Mouse (Mus musculus): ENCODE measurements around the gene Srprb. TPM values are rescaled to one million over a fixed set of nuclear protein-coding genes. Genes with fewer than 3 reads are reported as not detected.
A peak's percentile ranks its signal among the peaks of the same experiment; 100 is the strongest.
"Not testable (repeated sequence)": the region's sequence is repeated elsewhere in the genome, so short reads cannot be mapped to it uniquely, and the experiment has no call there.

Srprb gene
- polyA plus RNA-seq, 1 experiment from 2014 or later: 63.8 TPM

DNA sequence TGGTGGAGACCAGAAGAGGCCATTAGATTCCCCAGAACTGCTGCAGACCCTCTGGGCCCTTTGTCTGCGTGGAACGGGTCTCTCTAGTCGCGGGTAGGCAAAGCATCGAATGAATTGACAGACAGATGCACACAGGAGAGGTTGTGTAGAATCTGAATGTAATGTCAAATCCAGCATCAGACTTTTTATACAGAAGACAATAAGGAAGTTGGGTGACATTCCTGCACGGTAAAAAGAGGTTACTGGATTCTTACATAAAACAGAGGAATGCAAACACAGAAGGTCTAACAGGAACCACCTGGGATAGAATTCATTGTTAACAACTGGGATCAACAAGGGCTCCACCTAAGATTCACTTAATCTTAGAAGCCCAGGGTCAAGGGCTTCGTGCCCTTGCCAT is 46.8 kb downstream of the Srprb start:
- H3K36me3 ChIP-seq (ENCODE audit: control insufficient read depth, insufficient read depth, low read length); H3K27ac ChIP-seq (ENCODE audit: low read depth, low read length); H3K4me2 ChIP-seq (ENCODE audit: low read length); H3K9ac ChIP-seq (ENCODE audit: low read depth, low read length); ATAC-seq; H3K4me3 ChIP-seq (ENCODE audit: low read length); H3K9me3 ChIP-seq (ENCODE audit: control insufficient read depth, low read length); H3K27me3 ChIP-seq (replicated peaks; ENCODE audit: control insufficient read depth, insufficient read depth, low read length); H3K4me1 ChIP-seq (ENCODE audit: control insufficient read depth, insufficient read depth, low read depth, low read length): not testable (repeated sequence)
- WGBS: 80% methylated on average over 7 of the region's 7 CpGs

DNA sequence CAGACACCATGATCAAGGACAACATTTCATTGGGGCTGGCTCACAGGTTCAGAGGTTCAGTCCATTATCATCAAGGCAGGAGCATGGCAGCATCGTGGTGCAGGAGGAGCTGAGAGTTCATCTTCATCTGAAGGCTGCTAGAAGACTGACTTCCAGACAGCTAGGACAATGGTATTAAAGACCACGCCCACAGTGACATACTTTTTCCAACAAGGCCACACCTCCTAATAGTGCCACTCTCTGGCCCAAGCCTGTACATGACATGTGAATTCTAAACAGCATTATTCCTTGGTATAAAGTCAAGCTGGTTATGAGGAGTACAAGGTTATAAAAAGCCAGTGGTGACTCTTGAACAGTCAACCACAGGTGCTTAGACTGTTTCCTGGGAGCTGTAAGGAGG is 47.4 kb downstream of the Srprb start:
- Histone ChIP-seq H3K9me3 (ENCODE audit: control insufficient read depth, low read length) (no peaks in the 10 kb centered on the region), H3K9ac (ENCODE audit: low read depth, low read length) (no peak overlapping the region), H3K4me1 (ENCODE audit: control insufficient read depth, insufficient read depth, low read depth, low read length) (peaks cover 6% of the 10 kb centered on the region), H3K27ac (ENCODE audit: low read depth, low read length) (no peak overlapping the region), H3K4me3 (ENCODE audit: low read length) (no peak overlapping the region), H3K4me2 (ENCODE audit: low read length) (no peak overlapping the region), H3K36me3 (ENCODE audit: control insufficient read depth, insufficient read depth, low read length) (peaks cover 7% of the 10 kb centered on the region; the same call in 1 of the 2 replicates), H3K27me3 (replicated peaks; ENCODE audit: control insufficient read depth, insufficient read depth, low read length) (no peaks in the 10 kb centered on the region)
- WGBS: 91% methylated on average over 2 of the region's 2 CpGs
- ATAC-seq: no peak

DNA sequence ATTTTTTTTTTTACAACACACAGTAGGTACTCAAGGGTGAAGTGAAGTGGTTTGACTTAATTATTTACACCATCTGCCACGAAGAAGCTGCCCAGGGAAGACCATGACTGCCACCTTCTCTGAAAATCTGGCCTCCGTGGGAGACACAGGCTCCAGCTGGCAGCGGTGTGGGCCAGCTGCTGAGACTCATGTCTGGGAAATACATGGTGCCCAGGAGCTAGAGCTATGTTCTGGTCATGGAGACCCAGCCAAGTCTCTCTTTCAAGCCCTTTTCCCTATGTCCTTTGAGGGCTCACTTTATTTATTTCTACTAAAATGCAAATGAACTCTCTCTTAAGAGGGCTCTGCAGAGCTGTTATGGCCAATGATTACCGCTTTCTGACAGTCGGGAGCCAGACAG is 48.7 kb downstream of the Srprb start:
- H3K4me1 ChIP-seq (ENCODE audit: control insufficient read depth, insufficient read depth, low read depth, low read length): peaks cover 8% of the 10 kb centered on the region
- peak; percentile 55; the same call in 1 of the 2 replicates for ATAC-seq
- 49% methylated on average over 5 of the region's 5 CpGs for WGBS
- peak overlapping the region; percentile 51; the same call in 1 of the 2 replicates for H3K27ac ChIP-seq (ENCODE audit: low read depth, low read length)
- H3K36me3 ChIP-seq (ENCODE audit: control insufficient read depth, insufficient read depth, low read length): 0 out of 2 replicates have a peak, but pooled peaks cover 2% of the 10 kb centered on the region
- H3K9ac ChIP-seq (ENCODE audit: low read depth, low read length): no peak overlapping the region
- no peak overlapping the region for H3K4me2 ChIP-seq (ENCODE audit: low read length)
- no peaks in the 10 kb centered on the region for H3K9me3 ChIP-seq (ENCODE audit: control insufficient read depth, low read length)
- no peaks in the 10 kb centered on the region for H3K27me3 ChIP-seq (replicated peaks; ENCODE audit: control insufficient read depth, insufficient read depth, low read length)
- no peak overlapping the region for H3K4me3 ChIP-seq (ENCODE audit: low read length)

- no peak overlapping the region for H3K4me2 ChIP-seq (ENCODE audit: low read length)
- H3K27me3 ChIP-seq (replicated peaks; ENCODE audit: control insufficient read depth, insufficient read depth, low read length): no peaks in the 10 kb centered on the region
- H3K9ac ChIP-seq (ENCODE audit: low read depth, low read length): no peak overlapping the region
- H3K9me3 ChIP-seq (ENCODE audit: control insufficient read depth, low read length): no peaks in the 10 kb centered on the region
- H3K27ac ChIP-seq (ENCODE audit: low read depth, low read length): no peak overlapping the region
- peaks cover 44% of the 10 kb centered on the region for H3K4me1 ChIP-seq (ENCODE audit: control insufficient read depth, insufficient read depth, low read depth, low read length)
- H3K36me3 ChIP-seq (ENCODE audit: control insufficient read depth, insufficient read depth, low read length): 0 out of 2 replicates have a peak, but pooled peaks cover 2% of the 10 kb centered on the region
- no peak overlapping the region for H3K4me3 ChIP-seq (ENCODE audit: low read length)
- WGBS: 85% methylated on average over 12 of the region's 12 CpGs
- no peak for ATAC-seq
Observed at GRCm38 (mm10) chr9:103149074-103149799, 52.7 kb downstream of the Srprb start.

DNA sequence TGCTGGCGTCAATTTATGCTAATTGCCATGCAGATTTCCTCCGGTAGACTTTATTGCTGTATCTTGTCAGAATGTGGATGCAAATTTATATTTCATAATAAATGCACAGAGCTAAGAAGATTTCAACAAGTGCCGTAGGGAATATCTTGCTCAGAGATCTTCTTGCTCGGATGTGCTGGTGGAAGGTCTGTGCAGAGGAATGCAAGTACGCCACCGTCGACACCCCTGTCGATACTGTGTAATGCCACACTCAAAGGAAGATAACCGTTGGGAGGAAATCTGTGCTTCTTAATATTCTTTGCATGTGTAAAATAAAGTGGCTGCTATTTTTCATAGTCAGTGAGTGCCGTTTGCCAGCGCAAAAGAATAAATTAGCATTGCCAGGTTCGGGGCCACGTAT is 54.8 kb downstream of the Srprb start:
- Histone ChIP-seq H3K4me1 (ENCODE audit: control insufficient read depth, insufficient read depth, low read depth, low read length) (peaks cover 42% of the 10 kb centered on the region), H3K4me2 (ENCODE audit: low read length) (peak overlapping the region; percentile 24), H3K4me3 (ENCODE audit: low read length) (no peak overlapping the region), H3K27me3 (replicated peaks; ENCODE audit: control insufficient read depth, insufficient read depth, low read length) (no peaks in the 10 kb centered on the region), H3K36me3 (ENCODE audit: control insufficient read depth, insufficient read depth, low read length) (peaks cover 5% of the 10 kb centered on the region; the same call in 1 of the 2 replicates), H3K9ac (ENCODE audit: low read depth, low read length) (no peak overlapping the region), H3K9me3 (ENCODE audit: control insufficient read depth, low read length) (no peaks in the 10 kb centered on the region), H3K27ac (ENCODE audit: low read depth, low read length) (peak overlapping the region; percentile 41)
- peak; percentile 65 for ATAC-seq
- WGBS: 18% methylated on average over 13 of the region's 13 CpGs

- H3K4me1 ChIP-seq (ENCODE audit: control insufficient read depth, insufficient read depth, low read depth, low read length): peaks cover 42% of the 10 kb centered on the region
- 10% methylated on average over 9 of the region's 9 CpGs for WGBS
Observed at GRCm38 (mm10) chr9:103146703-103147102, 55.2 kb downstream of the Srprb start.

DNA sequence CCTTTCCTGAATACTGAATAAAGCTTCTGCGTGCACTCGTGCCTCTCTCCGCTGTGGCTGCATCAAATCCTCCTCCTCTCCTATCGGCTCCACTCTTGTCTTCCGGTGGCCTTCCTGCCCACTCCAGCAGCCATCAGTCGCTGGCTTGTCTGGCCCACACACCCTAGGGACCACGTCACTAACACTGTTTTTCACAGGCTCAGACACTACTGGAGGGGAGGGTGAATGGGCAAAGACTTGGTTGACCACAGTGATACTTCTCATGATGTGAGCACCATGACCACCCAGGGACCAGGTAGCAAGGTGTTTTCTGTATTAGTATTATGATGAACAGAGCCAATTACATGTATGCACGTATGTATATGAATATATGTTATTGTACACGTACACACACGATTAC is 55.7 kb downstream of the Srprb start:
- WGBS: 41% methylated on average over 10 of the region's 10 CpGs
- H3K4me1 ChIP-seq (ENCODE audit: control insufficient read depth, insufficient read depth, low read depth, low read length): peaks cover 42% of the 10 kb centered on the region
- H3K4me2 ChIP-seq (ENCODE audit: low read length): no peak overlapping the region
- peak overlapping the region; percentile 41 for H3K27ac ChIP-seq (ENCODE audit: low read depth, low read length)
- ATAC-seq: peak; percentile 16; the same call in 1 of the 2 replicates
- no peaks in the 10 kb centered on the region for H3K27me3 ChIP-seq (replicated peaks; ENCODE audit: control insufficient read depth, insufficient read depth, low read length)
- H3K9me3 ChIP-seq (ENCODE audit: control insufficient read depth, low read length): no peaks in the 10 kb centered on the region
- H3K4me3 ChIP-seq (ENCODE audit: low read length): no peak overlapping the region
- no peak overlapping the region for H3K9ac ChIP-seq (ENCODE audit: low read depth, low read length)
- peaks cover 9% of the 10 kb centered on the region; the same call in 1 of the 2 replicates for H3K36me3 ChIP-seq (ENCODE audit: control insufficient read depth, insufficient read depth, low read length)

More at GRCm38 (mm10) chr9:103146703-103147102, 55.2 kb downstream of the Srprb start:
- peaks cover 5% of the 10 kb centered on the region; the same call in 1 of the 2 replicates for H3K36me3 ChIP-seq (ENCODE audit: control insufficient read depth, insufficient read depth, low read length)
- H3K4me2 ChIP-seq (ENCODE audit: low read length): peak overlapping the region; percentile 24
- no peaks in the 10 kb centered on the region for H3K27me3 ChIP-seq (replicated peaks; ENCODE audit: control insufficient read depth, insufficient read depth, low read length)
- H3K27ac ChIP-seq (ENCODE audit: low read depth, low read length): peak overlapping the region; percentile 41
- H3K9ac ChIP-seq (ENCODE audit: low read depth, low read length): no peak overlapping the region
- ATAC-seq: peak; percentile 82
- H3K9me3 ChIP-seq (ENCODE audit: control insufficient read depth, low read length): no peaks in the 10 kb centered on the region
- H3K4me3 ChIP-seq (ENCODE audit: low read length): no peak overlapping the region

DNA sequence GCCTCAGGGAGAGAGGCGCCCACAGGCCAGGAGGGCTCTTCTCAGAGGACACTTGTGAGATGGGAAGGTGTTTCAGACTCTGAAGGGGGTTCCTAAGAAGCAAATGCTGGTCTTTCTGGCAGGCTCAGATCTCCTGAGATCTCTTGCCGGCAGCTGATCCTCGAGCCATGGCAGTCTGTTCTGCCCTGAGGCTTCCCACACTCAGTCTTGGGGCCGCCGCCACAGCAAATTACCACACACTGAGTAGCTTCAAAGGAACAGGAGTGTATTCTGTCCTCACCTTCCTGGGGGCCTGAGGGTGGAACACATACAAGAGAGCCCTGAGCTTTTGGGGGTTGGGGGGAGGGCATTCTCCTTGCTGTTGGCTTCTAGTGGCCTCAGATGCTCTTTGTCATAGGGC is 56.6 kb downstream of the Srprb start:
- H3K4me1 ChIP-seq (ENCODE audit: control insufficient read depth, insufficient read depth, low read depth, low read length): peaks cover 42% of the 10 kb centered on the region

DNA sequence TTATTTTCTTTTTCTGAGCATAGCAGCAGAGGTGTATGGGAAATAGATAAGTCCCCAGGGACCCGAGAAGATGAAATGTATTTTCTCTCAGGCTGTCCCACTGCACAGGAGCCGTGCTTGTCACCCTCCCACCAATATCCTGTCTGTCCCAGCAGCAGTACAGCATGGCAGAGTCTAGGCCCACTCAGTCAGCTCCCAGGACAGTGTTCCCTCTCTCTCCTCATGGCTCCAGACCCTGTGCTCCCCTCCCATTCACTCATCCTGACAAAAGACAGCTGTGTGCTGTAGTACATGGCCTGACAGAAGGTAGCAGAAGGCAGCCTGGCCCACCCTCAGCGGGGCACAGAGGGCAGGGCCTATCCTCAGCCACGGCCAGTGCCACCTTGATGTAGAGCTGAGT is 58.1 kb downstream of the Srprb start:
- ATAC-seq: no peak
- no peaks in the 10 kb centered on the region for H3K27me3 ChIP-seq (replicated peaks; ENCODE audit: control insufficient read depth, insufficient read depth, low read length)
- 47% methylated on average over 4 of the region's 4 CpGs for WGBS
- peaks cover 47% of the 10 kb centered on the region for H3K4me1 ChIP-seq (ENCODE audit: control insufficient read depth, insufficient read depth, low read depth, low read length)
- peaks cover 11% of the 10 kb centered on the region; the same call in 1 of the 2 replicates for H3K36me3 ChIP-seq (ENCODE audit: control insufficient read depth, insufficient read depth, low read length)
- no peak overlapping the region for H3K4me2 ChIP-seq (ENCODE audit: low read length)
- no peak overlapping the region for H3K9ac ChIP-seq (ENCODE audit: low read depth, low read length)
- no peaks in the 10 kb centered on the region for H3K9me3 ChIP-seq (ENCODE audit: control insufficient read depth, low read length)
- H3K4me3 ChIP-seq (ENCODE audit: low read length): no peak overlapping the region
- peak overlapping the region; percentile 36 for H3K27ac ChIP-seq (ENCODE audit: low read depth, low read length)

More for the DNA sequence above, 56.6 kb downstream of the Srprb start:
- Histone ChIP-seq H3K27me3 (replicated peaks; ENCODE audit: control insufficient read depth, insufficient read depth, low read length) (no peaks in the 10 kb centered on the region), H3K36me3 (ENCODE audit: control insufficient read depth, insufficient read depth, low read length) (peaks cover 11% of the 10 kb centered on the region; the same call in 1 of the 2 replicates), H3K4me3 (ENCODE audit: low read length) (no peak overlapping the region), H3K9ac (ENCODE audit: low read depth, low read length) (0 out of 2 replicates have a peak overlapping the region, but pooled peaks have one; percentile 25), H3K27ac (ENCODE audit: low read depth, low read length) (peak overlapping the region; percentile 36; the same call in 1 of the 2 replicates), H3K4me2 (ENCODE audit: low read length) (no peak overlapping the region), H3K9me3 (ENCODE audit: control insufficient read depth, low read length) (no peaks in the 10 kb centered on the region)
- ATAC-seq: no peak
- 27% methylated on average over 5 of the region's 5 CpGs for WGBS
